Mouse (Mus musculus) limb, embryonic 14.5 days (tissue): ENCODE data around the gene Mest. TPM values are rescaled to one million over a fixed set of nuclear protein-coding genes. Genes with fewer than 3 reads are reported as not detected.

Source experiments
- ATAC-seq: fragments of 200-750 bp; cut with Nextera tagmentation; 2 replicates; pipeline ENCODE4 v1.8.0; 2017; ENCODE audit warnings: low read depth, moderate number of reproducible peaks, moderate TSS enrichment; ENCODE audit not compliant: low FRiP score
- DNase-seq: peaks from one replicate; pipeline ENCODE4 v3.0.0-alpha.2; 2015; ENCODE audit warnings: low spot score
- H3K27ac ChIP-seq: fragments of 300-500 bp; sonication (generic); replicated peaks from 2 replicates; pipeline ENCODE4 v1.5.1; 2014; ENCODE audit warnings: low read depth, mild to moderate bottlenecking, low read length, moderate library complexity, mixed read lengths
- H3K27me3 ChIP-seq: fragments of 300-500 bp; sonication (generic); 2 replicates; pipeline ENCODE4 v1.6.1; 2014; ENCODE audit warnings: low read length, mixed read lengths; ENCODE audit not compliant: control insufficient read depth, insufficient read depth
- H3K36me3 ChIP-seq: fragments of 300-500 bp; sonication (generic); 2 replicates; pipeline ENCODE4 v1.6.1; 2014; ENCODE audit warnings: mild to moderate bottlenecking, low read length, moderate library complexity, mixed read lengths; ENCODE audit not compliant: control insufficient read depth, insufficient read depth
- H3K4me1 ChIP-seq: fragments of 300-500 bp; sonication (generic); 2 replicates; pipeline ENCODE4 v1.6.1; 2014; ENCODE audit warnings: antibody characterized with exemption, low read length, mixed read lengths; ENCODE audit not compliant: control insufficient read depth, insufficient read depth
- H3K4me2 ChIP-seq: fragments of 300-500 bp; sonication (generic); replicated peaks from 2 replicates; pipeline ENCODE4 v1.6.1; 2014; ENCODE audit warnings: low read depth, mild to moderate bottlenecking, low read length, moderate library complexity; ENCODE audit not compliant: severe bottlenecking
- H3K4me3 ChIP-seq: fragments of 300-500 bp; sonication (generic); replicated peaks from 2 replicates; pipeline ENCODE4 v1.5.1; 2014; ENCODE audit warnings: low read length
- H3K9ac ChIP-seq: fragments of 300-500 bp; sonication (generic); 2 replicates; pipeline ENCODE4 v1.6.1; 2014; ENCODE audit warnings: mild to moderate bottlenecking, low read depth, low read length, moderate library complexity; ENCODE audit not compliant: severe bottlenecking
- H3K9me3 ChIP-seq: fragments of 300-500 bp; sonication (generic); 2 replicates; pipeline ENCODE4 v1.6.1; 2016; ENCODE audit warnings: low read length; ENCODE audit not compliant: control insufficient read depth
- POLR2A ChIP-seq: fragments of 200-500 bp; IDR thresholded peaks from 2 replicates; pipeline ENCODE4 v1.8.0; 2012; ENCODE audit warnings: inconsistent platforms, mild to moderate bottlenecking, moderate library complexity, borderline replicate concordance; ENCODE audit not compliant: insufficient read depth, insufficient read length; ENCODE audit errors: extremely low read depth
- WGBS: fragments of 180-500 bp; shearing (Covaris S2); extraction: QIAGEN DNeasy Blood & Tissue Kit; methylation state at CpG from one replicate; pipeline ENCODE4 v1.1.7; 2014; 5-methylcytosine and 5-hydroxymethylcytosine counted together
- polyA plus RNA-seq, 2 experiments: library from polyadenylated mRNA; depleted of rRNA in 1 of 2; stranded (reverse) in 1 of 2; unstranded in 1 of 2; fragments of >200 nt; fragmentation: Nextera tagmentation in 1 of 2; extraction: Ambion mirVana in 1 of 2; gene quantifications; 2 replicates each; pipeline versions ENCODE4 v1.2.1 to v1.2.3; 2012 to 2014

Gene Mest
- 3,348 and 4,195 TPM in 2 replicates for polyA plus RNA-seq (2012; rRNA removed)
- 2,178 and 2,321 TPM in 2 replicates for polyA plus RNA-seq (2014; fragmentation: Nextera tagmentation; extraction: Ambion mirVana)

DNA sequence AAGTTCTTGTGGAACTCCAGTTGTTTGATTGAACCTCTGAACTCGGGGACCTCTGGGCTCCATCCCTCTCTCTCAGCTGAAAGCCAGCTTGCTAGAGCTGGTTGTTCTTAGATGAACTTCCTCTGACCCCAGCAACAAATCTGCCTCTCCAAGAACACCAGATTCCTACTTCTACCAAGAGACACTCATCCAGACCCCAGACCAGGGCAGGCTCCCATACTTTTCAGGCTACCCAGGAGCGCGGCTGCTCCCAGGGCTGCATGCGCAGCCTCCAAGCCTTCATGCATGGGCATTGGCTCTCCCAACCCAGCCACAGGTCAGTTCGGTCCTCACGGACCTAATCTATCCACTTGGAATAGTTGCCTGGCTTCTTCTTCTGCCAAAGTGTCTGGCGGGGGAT is at the start of gene Mest:
Gene Mest, plus strand, starts transcription at position 217 of the 400 bp plus-strand sequence.
- no peak for TF ChIP-seq POLR2A
- H3K4me2 ChIP-seq, result no peak within 1 kb of the TSS
- no peak within 1 kb of the TSS for H3K9ac ChIP-seq
- no peak for DNase-seq
- H3K9me3 ChIP-seq, result no peaks in the 10 kb centered on the region
- H3K4me3 ChIP-seq, result no peak within 1 kb of the TSS
- H3K4me1 ChIP-seq, result peaks cover 17% of the 10 kb centered on the region
- no peak for ATAC-seq
- 0 out of 2 replicates have a peak within 1 kb of the TSS, but pooled peaks have one; percentile 15 for H3K27ac ChIP-seq
- WGBS, result 69% methylated on average over 7 of the region's 7 CpGs
- H3K36me3 ChIP-seq, result no peaks in the 10 kb centered on the region
- H3K27me3 ChIP-seq, result no peaks in the 10 kb centered on the region

DNA sequence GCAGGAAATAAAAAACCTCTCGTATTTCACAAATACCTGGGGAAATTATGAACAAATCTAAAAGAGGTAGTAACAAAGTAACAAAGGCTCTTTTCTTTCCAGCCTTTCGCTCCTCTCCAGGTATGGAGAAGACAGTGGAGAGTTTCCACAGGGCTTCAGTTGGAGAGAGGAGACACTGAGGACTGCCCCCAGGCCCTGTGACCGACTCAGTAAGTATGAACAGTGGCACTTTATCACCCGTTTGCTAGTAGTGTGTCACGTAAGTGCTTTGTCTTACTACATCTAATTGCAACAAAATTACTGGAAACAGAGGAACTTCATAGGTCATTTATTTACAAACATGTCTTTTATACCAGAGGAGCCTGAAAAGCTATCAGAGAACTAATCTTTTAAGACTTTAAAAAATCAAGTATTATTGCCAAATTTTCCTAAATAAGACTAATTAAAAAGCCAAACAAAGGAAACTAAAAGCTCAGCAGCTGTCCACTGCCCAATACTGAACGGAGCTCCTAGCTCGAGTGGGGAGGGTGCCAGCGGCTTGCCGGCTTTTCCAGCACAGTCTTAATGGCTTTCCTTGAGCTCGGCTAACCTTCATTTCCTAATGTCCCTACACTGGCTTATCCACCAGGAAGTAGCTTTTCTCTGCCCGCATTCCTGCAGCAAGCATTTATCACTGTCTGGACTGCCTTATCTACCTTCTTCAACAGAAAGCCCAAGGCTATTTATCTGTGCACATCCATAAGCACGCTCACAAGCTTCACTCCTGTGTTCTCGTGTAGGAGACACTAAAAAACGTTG is 49.4 kb upstream of the Mest start:
- H3K9me3 ChIP-seq, result no peaks in the 10 kb centered on the region
- peak; percentile 35; the same call in 1 of the 2 replicates for TF ChIP-seq POLR2A
- WGBS, result 12% methylated on average over 14 of the region's 14 CpGs
- peaks cover 63% of the 10 kb centered on the region for H3K4me1 ChIP-seq
- H3K4me2 ChIP-seq, result peak overlapping the region; percentile 34
- H3K27ac ChIP-seq, result peak overlapping the region; percentile 97
- H3K9ac ChIP-seq, result peak overlapping the region; percentile 49
- H3K36me3 ChIP-seq, result no peaks in the 10 kb centered on the region
- H3K27me3 ChIP-seq, result no peaks in the 10 kb centered on the region
- peak; percentile 71 for DNase-seq
- ATAC-seq, result peak; percentile 44
- peak overlapping the region; percentile 11 for H3K4me3 ChIP-seq

DNA sequence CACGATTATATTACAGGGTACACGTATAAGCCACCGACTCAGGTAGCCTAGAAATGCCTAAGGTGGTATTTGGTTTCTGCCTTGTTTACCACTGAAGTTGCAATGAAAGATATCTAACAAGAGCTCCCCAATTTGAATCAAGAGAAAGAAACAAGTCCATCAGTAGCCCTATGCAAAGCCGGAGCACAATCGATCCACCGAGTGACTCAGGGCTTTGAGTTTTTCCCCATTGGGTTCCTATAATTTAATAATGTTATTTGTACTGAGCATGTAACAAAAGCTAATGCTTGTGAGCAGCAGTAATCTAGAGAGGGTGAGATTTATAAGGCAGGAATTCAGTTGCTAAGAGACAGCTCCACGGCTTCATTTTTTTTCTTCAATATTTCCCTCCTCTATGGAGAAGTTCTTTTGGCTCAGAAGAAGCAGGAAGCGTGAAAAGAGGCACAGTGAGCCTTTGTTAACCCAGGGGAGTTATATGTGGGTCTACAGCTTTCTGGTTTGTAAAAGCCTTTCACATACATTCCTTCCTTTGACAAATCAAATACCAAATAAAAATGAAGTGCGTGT is 48.5 kb upstream of the Mest start:
- peak overlapping the region; percentile 34 for H3K4me2 ChIP-seq
- no peaks in the 10 kb centered on the region for H3K27me3 ChIP-seq
- no peaks in the 10 kb centered on the region for H3K36me3 ChIP-seq
- no peaks in the 10 kb centered on the region for H3K9me3 ChIP-seq
- no peak for TF ChIP-seq POLR2A
- ATAC-seq (peak; percentile 64), DNase-seq (peak; percentile 86)
- peaks cover 60% of the 10 kb centered on the region for H3K4me1 ChIP-seq
- 16% methylated on average over 9 of the region's 9 CpGs for WGBS
- peak overlapping the region; percentile 97 for H3K27ac ChIP-seq
- H3K9ac ChIP-seq, result peak overlapping the region; percentile 49
- H3K4me3 ChIP-seq, result peak overlapping the region; percentile 12; the same call in 1 of the 2 replicates

DNA sequence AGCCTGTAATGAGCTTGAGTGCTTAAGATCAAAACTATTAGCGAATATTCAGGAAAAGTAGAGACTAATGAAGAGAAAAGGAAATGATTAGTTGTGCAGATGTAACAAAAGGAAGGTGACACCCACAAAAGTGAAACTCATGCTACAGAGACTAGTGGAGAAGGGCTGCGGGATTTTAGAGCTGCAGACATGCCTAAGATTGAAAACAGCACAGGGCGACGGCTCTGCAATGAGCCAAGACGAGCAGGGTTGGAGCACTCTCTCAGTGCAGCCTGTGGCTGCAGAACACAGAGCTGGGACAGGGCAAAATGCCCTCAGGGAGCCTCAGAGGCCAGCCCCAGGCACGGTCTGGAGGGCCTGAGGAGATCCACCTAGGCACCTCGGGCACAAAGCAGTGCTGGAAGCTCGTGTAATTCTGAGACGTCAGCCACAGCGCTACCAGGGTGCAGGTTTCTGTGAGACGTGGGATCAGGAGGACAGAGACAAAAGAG is 48.0 kb upstream of the Mest start:
- DNase-seq, result peak; percentile 54
- H3K27ac ChIP-seq, result peak overlapping the region; percentile 97
- no peak for TF ChIP-seq POLR2A
- peak overlapping the region; percentile 34 for H3K4me2 ChIP-seq
- 10% methylated on average over 11 of the region's 11 CpGs for WGBS
- H3K4me1 ChIP-seq, result peaks cover 59% of the 10 kb centered on the region
- H3K27me3 ChIP-seq, result no peaks in the 10 kb centered on the region
- no peaks in the 10 kb centered on the region for H3K36me3 ChIP-seq
- H3K4me3 ChIP-seq, result peak overlapping the region; percentile 12; the same call in 1 of the 2 replicates
- no peaks in the 10 kb centered on the region for H3K9me3 ChIP-seq
- ATAC-seq, result peak; percentile 62
- peak overlapping the region; percentile 49 for H3K9ac ChIP-seq

DNA sequence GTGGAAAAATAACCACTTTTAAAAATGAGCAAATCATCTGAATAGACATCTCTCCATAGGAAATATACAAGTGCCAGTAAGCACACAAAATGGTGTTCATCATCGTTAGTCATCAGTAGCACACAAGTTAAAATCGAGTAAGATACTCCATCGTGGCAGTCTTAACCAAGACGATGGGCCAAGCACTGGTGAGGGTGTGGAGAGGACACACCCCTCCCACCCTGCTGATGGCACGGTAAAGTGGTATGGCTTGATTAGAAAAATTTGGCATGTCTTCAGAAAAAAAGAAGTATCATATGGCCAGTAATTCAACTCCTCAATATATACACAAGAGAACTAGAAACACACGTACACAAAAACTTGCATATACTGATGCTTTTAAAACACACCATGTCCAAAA is 46.8 kb upstream of the Mest start:
- ATAC-seq, result no peak
- no peaks in the 10 kb centered on the region for H3K36me3 ChIP-seq

More for the DNA sequence above, 46.8 kb upstream of the Mest start:
- Histone ChIP-seq H3K4me3 (no peak overlapping the region), H3K9me3 (no peaks in the 10 kb centered on the region), H3K27me3 (no peaks in the 10 kb centered on the region), H3K4me2 (no peak overlapping the region), H3K4me1 (peaks cover 64% of the 10 kb centered on the region), H3K9ac (no peak overlapping the region), H3K27ac (peak overlapping the region; percentile 97; the same call in 1 of the 2 replicates)
- no peak for DNase-seq
- 65% methylated on average over 6 of the region's 6 CpGs for WGBS
- TF ChIP-seq POLR2A, result no peak
